Mouse (Mus musculus) liver, postnatal 0 days (tissue): ENCODE measurements around the gene Olfr1325. TPM values are rescaled to one million over a fixed set of nuclear protein-coding genes. Genes with fewer than 3 reads are reported as not detected.
"Not testable (repeated sequence)": the region's sequence is repeated elsewhere in the genome, so short reads cannot be mapped to it uniquely, and the experiment has no call there.

Experiments used
- ATAC-seq: fragments of 200-750 bp; cut with Nextera tagmentation; 2 replicates; pipeline ENCODE4 v1.8.0; 2017; ENCODE audit warnings: mild to moderate bottlenecking, moderate library complexity
- DNase-seq: peaks from one replicate; pipeline ENCODE4 v3.0.0-alpha.2; 2016
- H3K27ac ChIP-seq: fragments of 300-500 bp; sonication (generic); 2 replicates; pipeline ENCODE4 v1.5.1; 2014; ENCODE audit warnings: antibody characterized with exemption, moderate library complexity, mild to moderate bottlenecking, low read depth
- H3K27me3 ChIP-seq: fragments of 300-500 bp; sonication (generic); 2 replicates; pipeline ENCODE4 v1.6.1; 2014; ENCODE audit warnings: low read length, control low read depth, mixed read lengths; ENCODE audit not compliant: insufficient read depth
- H3K36me3 ChIP-seq: fragments of 300-500 bp; sonication (generic); replicated peaks from 2 replicates; pipeline ENCODE4 v1.6.1; 2014; ENCODE audit warnings: mild to moderate bottlenecking, control low read depth, low read length, moderate library complexity, mixed read lengths; ENCODE audit not compliant: insufficient read depth
- H3K4me1 ChIP-seq: fragments of 300-500 bp; sonication (generic); 2 replicates; pipeline ENCODE4 v1.6.1; 2014; ENCODE audit warnings: antibody characterized with exemption, mild to moderate bottlenecking, control low read depth; ENCODE audit not compliant: insufficient read depth
- H3K4me2 ChIP-seq: fragments of 300-500 bp; sonication (generic); 2 replicates; pipeline ENCODE4 v1.6.1; 2014; ENCODE audit warnings: low read depth, mild to moderate bottlenecking, low read length, moderate library complexity, mixed read lengths
- H3K4me3 ChIP-seq: fragments of 300-500 bp; sonication (generic); 2 replicates; pipeline ENCODE4 v1.5.1; 2014; ENCODE audit warnings: low read depth, low read length
- H3K9ac ChIP-seq: fragments of 300-500 bp; sonication (generic); replicated peaks from 2 replicates; pipeline ENCODE4 v1.6.1; 2014; ENCODE audit warnings: mild to moderate bottlenecking, moderate library complexity
- H3K9me3 ChIP-seq: fragments of 300-500 bp; sonication (generic); 2 replicates; pipeline ENCODE4 v1.6.1; 2016; ENCODE audit warnings: mild to moderate bottlenecking, control low read depth, low read length, mixed read lengths
- CTCF ChIP-seq: sonication (generic); IDR thresholded peaks from 2 replicates; pipeline ENCODE4 v1.5.1; 2016; ENCODE audit warnings: antibody characterized with exemption, low read depth
- EP300 ChIP-seq: IDR thresholded peaks from 2 replicates; pipeline ENCODE4 v1.6.1; 2016; ENCODE audit warnings: antibody characterized with exemption, low read depth, mild to moderate bottlenecking
- WGBS: fragments of 180-500 bp; shearing (Covaris S2); extraction: QIAGEN DNeasy Blood & Tissue Kit; methylation state at CpG from one replicate; pipeline ENCODE4 v1.1.7; 2014; ENCODE audit not compliant: insufficient replicate concordance; 5-methylcytosine and 5-hydroxymethylcytosine counted together
- polyA plus RNA-seq: library from polyadenylated mRNA; unstranded; fragments of >200 nt; fragmentation: Nextera tagmentation; extraction: Ambion mirVana; gene quantifications from 2 replicates; pipeline ENCODE4 v1.2.1, GENCODE M21; 2015

Gene Olfr1325
- not detected in 2 replicates for polyA plus RNA-seq

DNA sequence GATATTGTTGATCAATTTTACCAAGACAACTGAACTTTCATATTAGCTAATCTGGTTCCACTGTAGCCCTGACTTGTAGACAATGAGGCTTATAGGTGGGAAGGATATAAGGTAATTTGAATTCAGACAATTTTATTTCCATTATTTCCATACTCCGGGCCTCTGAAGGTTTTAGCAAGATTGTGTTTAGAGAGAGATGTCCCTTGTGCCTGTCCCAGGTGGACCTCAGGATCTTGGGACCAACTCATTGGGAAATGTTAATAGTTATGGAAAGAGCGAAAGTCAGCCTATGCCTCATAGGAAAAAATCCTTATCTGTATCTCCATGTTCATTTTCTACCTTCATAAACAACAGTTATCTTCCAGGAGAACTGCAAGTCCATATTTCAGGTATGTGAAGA lies at the start of gene Olfr1325:
Gene Olfr1325 (plus strand): TSS at position 301 of the 400 bp plus-strand sequence.
- no peaks in the 10 kb centered on the region for H3K36me3 ChIP-seq
- no peaks in the 10 kb centered on the region for H3K4me1 ChIP-seq
- H3K4me2 ChIP-seq, result no peak within 1 kb of the TSS
- H3K9me3 ChIP-seq, result no peaks in the 10 kb centered on the region
- WGBS, result 77% methylated on average over 2 of the region's 2 CpGs
- ATAC-seq (no peak), DNase-seq (no peak)
- H3K27me3 ChIP-seq, result no peaks in the 10 kb centered on the region
- no peak within 1 kb of the TSS for H3K27ac ChIP-seq
- no peak within 1 kb of the TSS for H3K4me3 ChIP-seq
- TF ChIP-seq EP300, result no peak
- TF ChIP-seq CTCF, result no peak
- H3K9ac ChIP-seq, result no peak within 1 kb of the TSS

DNA sequence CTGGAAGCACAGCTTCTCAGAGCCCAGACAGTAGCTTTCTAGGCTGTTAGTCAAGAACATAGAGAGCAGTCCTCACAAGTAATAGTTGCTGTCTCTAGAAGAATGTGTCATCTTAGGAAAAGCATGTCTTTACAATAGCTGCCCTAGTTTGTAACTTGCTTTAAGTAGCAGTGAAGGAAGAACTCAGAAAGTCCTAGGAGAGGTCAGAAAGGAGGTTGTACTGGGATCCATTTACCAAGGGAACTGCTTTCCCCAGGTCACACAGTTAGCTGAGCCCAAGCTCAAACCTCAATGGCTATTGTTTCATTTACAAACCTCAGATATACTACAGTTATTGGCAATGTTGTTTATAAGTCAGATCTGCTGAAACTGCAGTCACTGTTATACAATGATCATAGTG lies 17.7 kb upstream of the Olfr1325 start, which contains the start of gene Olfr1326-ps1:
Gene Olfr1326-ps1 (minus strand): TSS at position 101 of the 400 bp plus-strand sequence.
- H3K9me3 ChIP-seq, result no peaks in the 10 kb centered on the region
- H3K9ac ChIP-seq, result no peak within 1 kb of the TSS
- H3K27ac ChIP-seq, result no peak within 1 kb of the TSS
- no peaks in the 10 kb centered on the region for H3K4me1 ChIP-seq
- H3K4me2 ChIP-seq, result no peak within 1 kb of the TSS
- ATAC-seq (no peak), DNase-seq (no peak)
- no peak within 1 kb of the TSS for H3K4me3 ChIP-seq
- no peaks in the 10 kb centered on the region for H3K36me3 ChIP-seq
- no peak for TF ChIP-seq EP300
- no peak for TF ChIP-seq CTCF
- no peaks in the 10 kb centered on the region for H3K27me3 ChIP-seq

DNA sequence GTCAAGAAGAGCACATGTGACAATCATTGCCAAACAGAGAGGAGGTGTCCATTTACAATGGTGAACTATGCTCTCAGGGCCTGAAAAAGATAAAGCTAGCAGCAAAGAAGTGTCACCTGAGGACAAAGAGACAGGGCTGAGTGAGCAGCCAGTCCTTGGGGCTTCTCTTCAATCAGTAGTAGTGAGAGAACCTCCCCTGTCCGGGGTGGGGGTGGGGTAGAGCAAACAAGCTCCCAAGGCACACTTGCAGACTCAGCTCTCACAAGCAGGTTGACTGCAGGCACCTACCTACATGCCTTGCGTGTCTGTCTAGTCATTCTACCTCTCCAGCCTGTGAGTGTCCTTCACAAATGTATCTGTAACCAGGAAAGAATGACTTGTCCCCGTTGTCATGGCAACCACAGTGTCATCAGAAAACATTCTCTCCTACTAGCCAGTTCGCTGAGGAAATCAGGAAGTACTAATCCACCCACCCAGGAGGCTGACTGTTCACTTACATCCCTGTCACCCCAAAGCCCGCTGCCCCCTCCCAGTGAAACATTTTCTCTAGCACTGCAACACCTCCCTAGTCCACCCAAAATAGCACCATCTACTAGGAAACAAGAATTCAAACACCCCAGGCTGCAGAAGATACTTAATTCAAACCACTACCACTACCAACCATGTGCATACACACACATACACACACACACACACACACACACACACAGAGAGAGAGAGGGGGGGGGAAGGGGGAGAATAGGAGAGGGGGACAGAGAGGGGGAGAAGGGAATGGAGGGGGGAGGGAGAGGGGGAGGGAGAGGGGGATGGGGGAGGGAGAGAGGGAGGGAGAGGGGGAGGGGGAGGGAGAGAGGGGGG lies 53.2 kb downstream of the Olfr1325 start, which contains the start of gene Gm5640:
Gene Gm5640 (minus strand): TSS at position 170 of the 858 bp plus-strand sequence.
- not testable (repeated sequence) for H3K36me3 ChIP-seq, H3K27ac ChIP-seq, H3K4me3 ChIP-seq, H3K4me2 ChIP-seq, H3K4me1 ChIP-seq, DNase-seq, H3K27me3 ChIP-seq, H3K9ac ChIP-seq, H3K9me3 ChIP-seq
- peak; percentile 69 for ATAC-seq
- 31% methylated on average over 2 of the region's 5 CpGs for WGBS

DNA sequence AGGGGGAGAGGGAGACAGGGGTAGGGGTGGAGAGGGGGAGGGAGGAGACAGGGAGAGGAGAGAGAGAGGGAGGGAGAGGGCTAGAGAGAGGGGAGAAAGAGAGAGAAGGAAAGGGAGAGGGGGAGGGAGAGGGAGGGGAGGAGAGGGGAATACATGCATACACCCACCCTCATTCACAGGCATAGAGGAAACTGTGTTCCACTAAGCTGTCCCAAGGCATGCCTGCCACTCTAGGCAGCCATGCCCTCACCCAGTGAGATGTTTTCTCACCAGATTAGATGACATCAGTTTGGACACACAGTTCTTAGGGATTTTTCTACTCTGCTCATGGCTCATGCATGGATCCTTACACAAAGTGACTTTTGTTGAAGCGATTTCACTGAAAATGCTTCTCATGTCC lies 53.9 kb downstream of the Olfr1325 start:
- not testable (repeated sequence) for H3K27me3 ChIP-seq, H3K27ac ChIP-seq, H3K4me3 ChIP-seq, H3K9ac ChIP-seq, DNase-seq, H3K4me1 ChIP-seq, H3K4me2 ChIP-seq, H3K36me3 ChIP-seq, ATAC-seq, H3K9me3 ChIP-seq
- whole genome bisulfite sequencing, result no CpG with 5 or more reads among the region's 1 CpGs

Other genes starting within 250 kb of the Olfr1325 start
- gene Lage3, start 239.1 kb upstream of the Olfr1325 start, polyA plus RNA-seq, result 46.6 and 48.3 TPM in 2 replicates
- 38.3 TPM in 2 replicates for gene Ubl4a, start 219.5 kb upstream of the Olfr1325 start, polyA plus RNA-seq
- gene Slc10a3, start 219.3 kb upstream of the Olfr1325 start, polyA plus RNA-seq, result 7.7 and 7.8 TPM in 2 replicates
- 9.7 and 11.1 TPM in 2 replicates for gene Fam3a, start 199.4 kb upstream of the Olfr1325 start, polyA plus RNA-seq
- 11.7 and 12.9 TPM in 2 replicates for gene Ikbkg, start 199.4 kb upstream of the Olfr1325 start, polyA plus RNA-seq
- gene G6pdx, start 163.5 kb upstream of the Olfr1325 start, polyA plus RNA-seq, result 21.9 and 24.3 TPM in 2 replicates
- gene Gm6880, start 111.3 kb upstream of the Olfr1325 start, polyA plus RNA-seq, result not detected in 2 replicates
- gene Olfr1326-ps1, start 17.8 kb upstream of the Olfr1325 start, polyA plus RNA-seq, result not detected in 2 replicates
- gene Gm5640, start 53.0 kb downstream of the Olfr1325 start, polyA plus RNA-seq, result 0.05 and 0.13 TPM in 2 replicates
- gene Gm6890, start 148.2 kb downstream of the Olfr1325 start, polyA plus RNA-seq, result not detected in 2 replicates
- gene Gm5936, start 244.5 kb downstream of the Olfr1325 start, polyA plus RNA-seq, result not detected in 2 replicates